Mouse (Mus musculus) liver, embryonic 16.5 days (tissue): ENCODE results near the gene Ncbp3. TPM values are rescaled to one million over a fixed set of nuclear protein-coding genes. Genes with fewer than 3 reads are reported as not detected.
A peak's percentile ranks its signal among the peaks of the same experiment; 100 is the strongest.
"Not testable (repeated sequence)": the region's sequence is repeated elsewhere in the genome, so short reads cannot be mapped to it uniquely, and the experiment has no call there.

Experiments
- ATAC-seq: fragments of 200-750 bp; cut with Nextera tagmentation; 2 replicates; pipeline ENCODE4 v1.8.0; 2017; ENCODE audit warnings: low read depth, mild to moderate bottlenecking, moderate number of reproducible peaks, moderate library complexity
- H3K27ac ChIP-seq: fragments of 300-500 bp; sonication (generic); 2 replicates; pipeline ENCODE4 v1.5.1; 2014; ENCODE audit warnings: mild to moderate bottlenecking, low read length
- H3K27me3 ChIP-seq: fragments of 300-500 bp; sonication (generic); 2 replicates; pipeline ENCODE4 v1.6.1; 2014; ENCODE audit warnings: low read depth, low read length, mixed read lengths; ENCODE audit not compliant: control insufficient read depth, insufficient read depth
- H3K36me3 ChIP-seq: fragments of 300-500 bp; sonication (generic); 2 replicates; pipeline ENCODE4 v1.6.1; 2014; ENCODE audit warnings: mild to moderate bottlenecking; ENCODE audit not compliant: control insufficient read depth, insufficient read depth
- H3K4me1 ChIP-seq: fragments of 300-500 bp; sonication (generic); 2 replicates; pipeline ENCODE4 v1.6.1; 2014; ENCODE audit warnings: low read depth, low read length, mixed read lengths; ENCODE audit not compliant: control insufficient read depth
- H3K4me2 ChIP-seq: fragments of 300-500 bp; sonication (generic); 2 replicates; pipeline ENCODE4 v1.6.1; 2014; ENCODE audit warnings: low read depth, low read length, mixed read lengths
- H3K4me3 ChIP-seq: fragments of 300-500 bp; sonication (generic); 2 replicates; pipeline ENCODE4 v1.5.1; 2014; ENCODE audit warnings: low read depth, mild to moderate bottlenecking, low read length
- H3K9ac ChIP-seq: fragments of 300-500 bp; sonication (generic); 2 replicates; pipeline ENCODE4 v1.6.1; 2014; ENCODE audit warnings: low read depth, low read length
- H3K9me3 ChIP-seq: fragments of 300-500 bp; sonication (generic); replicated peaks from 2 replicates; pipeline ENCODE4 v1.6.1; 2016; ENCODE audit warnings: low read length; ENCODE audit not compliant: control insufficient read depth
- WGBS: fragments of 180-500 bp; shearing (Covaris S2); extraction: QIAGEN DNeasy Blood & Tissue Kit; methylation state at CpG from one replicate; pipeline ENCODE4 v1.1.7; 2014; ENCODE audit not compliant: insufficient replicate concordance; 5-methylcytosine and 5-hydroxymethylcytosine counted together
- polyA plus RNA-seq: library from polyadenylated mRNA; unstranded; fragments of >200 nt; fragmentation: Nextera tagmentation; extraction: Ambion mirVana; gene quantifications from 2 replicates; pipeline ENCODE4 v1.2.1, GENCODE M21; 2015

Gene Ncbp3
- polyA plus RNA-seq, 1 experiment from 2014 or later: 4.2 TPM

DNA sequence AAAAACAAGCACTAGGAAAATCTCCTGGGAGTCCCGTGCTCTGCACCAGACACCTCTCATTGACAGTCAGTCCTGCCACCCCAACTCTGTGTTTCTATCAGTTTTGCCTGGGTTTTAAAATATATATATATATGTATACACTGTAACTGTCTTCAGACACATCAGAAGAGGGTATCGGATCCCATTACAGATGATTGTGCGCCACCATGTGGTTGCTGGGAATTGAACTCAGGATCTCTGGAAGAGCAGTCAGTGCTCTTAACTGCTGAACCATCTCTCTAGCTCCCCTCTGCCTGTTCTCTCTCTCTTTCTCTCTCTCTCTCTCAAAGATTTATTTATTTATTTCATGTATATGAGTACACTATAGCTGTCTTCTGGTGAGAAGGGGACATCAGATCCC is 59.8 kb downstream of the Ncbp3 start:
- H3K4me1 ChIP-seq, H3K27ac ChIP-seq, H3K9me3 ChIP-seq, H3K4me3 ChIP-seq, H3K36me3 ChIP-seq, H3K4me2 ChIP-seq, H3K9ac ChIP-seq, H3K27me3 ChIP-seq, ATAC-seq: not testable (repeated sequence)
- 25% methylated on average over 3 of the region's 3 CpGs for WGBS

DNA sequence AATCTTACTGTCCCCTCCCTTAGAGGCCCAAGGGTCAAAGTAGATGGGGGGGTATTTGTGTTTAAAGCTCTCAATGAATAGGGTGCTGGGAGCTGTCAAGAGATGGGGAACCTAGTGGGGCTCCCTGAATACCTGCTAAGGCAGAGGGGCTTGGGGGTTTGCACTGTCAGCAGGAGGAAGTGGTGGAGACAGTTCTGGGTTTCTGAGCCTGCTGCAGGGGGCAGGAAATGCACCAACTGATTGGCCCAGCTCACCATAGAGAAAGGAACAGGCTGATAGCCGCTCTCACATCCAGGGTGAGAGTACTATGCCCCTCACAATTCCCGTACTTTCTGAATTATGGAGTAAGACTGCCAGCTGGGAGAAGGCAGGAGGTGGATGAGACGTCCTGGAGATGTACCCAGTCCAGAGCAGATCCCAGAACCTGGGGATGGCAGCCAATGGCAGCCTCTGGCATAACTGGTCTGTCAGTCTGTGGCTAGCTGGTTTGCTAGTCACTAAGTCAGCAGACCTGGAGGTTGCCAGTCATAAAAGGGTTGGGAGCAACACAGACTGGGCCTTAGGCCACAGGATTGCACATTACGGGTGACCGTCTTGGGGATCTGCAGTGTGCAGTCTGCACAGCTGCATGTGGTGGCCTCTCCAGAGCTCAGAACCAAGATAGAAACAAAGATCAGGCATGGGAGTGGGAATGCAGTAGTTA is 60.8 kb downstream of the Ncbp3 start:
- Histone ChIP-seq H3K36me3 (no peaks in the 10 kb centered on the region), H3K27me3 (no peaks in the 10 kb centered on the region), H3K4me3 (no peak overlapping the region), H3K4me1 (no peaks in the 10 kb centered on the region; the same call in none of the 2 replicates), H3K9me3 (no peaks in the 10 kb centered on the region), H3K9ac (no peak overlapping the region), H3K27ac (peak overlapping the region; percentile 47), H3K4me2 (no peak overlapping the region)
- ATAC-seq: peak; percentile 41; the same call in 1 of the 2 replicates
- 29% methylated on average over 5 of the region's 5 CpGs for WGBS

DNA sequence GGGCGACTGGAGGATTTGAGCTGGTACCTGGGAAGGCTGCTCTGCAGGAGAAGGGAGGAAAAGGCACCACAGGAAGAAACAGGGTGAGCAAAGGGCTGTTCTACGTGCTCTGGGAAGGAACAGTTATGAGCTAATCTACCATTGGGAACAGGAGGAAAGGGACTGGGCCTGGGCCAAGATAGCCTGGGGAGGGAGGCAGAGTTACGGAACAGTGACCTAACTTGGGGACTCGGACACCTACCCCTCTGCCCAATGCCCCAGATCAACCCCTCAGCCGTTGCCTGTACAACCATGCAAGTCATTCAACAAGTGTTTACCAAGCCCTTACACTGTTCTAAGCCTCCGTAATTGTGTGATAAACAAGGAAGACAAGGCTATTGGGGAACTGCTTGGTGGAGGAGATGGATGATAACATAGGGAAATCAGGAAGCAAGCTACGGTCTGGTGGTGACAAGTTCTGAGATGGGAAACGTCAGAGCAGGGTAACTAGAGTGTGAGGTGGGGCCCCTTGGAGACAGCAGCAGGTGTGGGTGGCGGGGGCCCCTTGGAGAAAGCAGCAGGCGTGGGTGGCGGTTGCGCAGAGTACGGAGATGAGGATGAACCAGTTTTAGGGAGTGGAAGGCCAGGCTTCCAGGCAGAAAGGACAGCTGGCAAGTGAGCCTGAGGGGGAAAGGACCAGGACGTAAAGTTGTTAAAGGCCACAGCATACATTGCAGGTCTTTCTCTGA is 61.5 kb downstream of the Ncbp3 start:
- WGBS: 44% methylated on average over 14 of the region's 14 CpGs
- Histone ChIP-seq H3K4me2 (no peak overlapping the region), H3K9ac (no peak overlapping the region), H3K36me3 (no peaks in the 10 kb centered on the region), H3K4me1 (no peaks in the 10 kb centered on the region; the same call in none of the 2 replicates), H3K9me3 (no peaks in the 10 kb centered on the region), H3K27ac (peak overlapping the region; percentile 47; the same call in 1 of the 2 replicates), H3K27me3 (no peaks in the 10 kb centered on the region), H3K4me3 (no peak overlapping the region)
- ATAC-seq: 0 out of 2 replicates have a peak, but pooled peaks have one; percentile 30

DNA sequence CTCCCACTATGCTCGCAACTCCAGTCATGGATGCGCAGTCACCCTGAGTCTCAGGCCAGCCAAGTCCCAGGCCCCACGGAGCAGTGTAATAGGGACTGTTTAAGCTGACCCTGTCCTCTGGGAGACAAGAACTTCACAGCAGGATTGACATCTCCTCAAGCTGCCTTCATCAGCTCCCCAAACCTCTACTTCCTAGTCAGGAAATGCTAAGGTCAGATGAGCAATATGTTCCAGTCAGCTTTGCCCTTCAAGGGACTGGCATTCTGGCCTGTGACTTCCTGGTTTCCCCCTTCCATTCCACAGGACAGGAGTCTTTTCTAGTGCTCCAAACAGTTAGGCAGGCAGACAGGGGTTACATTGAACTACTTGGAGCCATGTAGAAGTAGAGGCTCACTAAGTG is 62.4 kb downstream of the Ncbp3 start:
- Histone ChIP-seq H3K4me1 (no peaks in the 10 kb centered on the region; the same call in none of the 2 replicates), H3K27ac (no peak overlapping the region), H3K36me3 (no peaks in the 10 kb centered on the region), H3K4me3 (no peak overlapping the region), H3K9me3 (no peaks in the 10 kb centered on the region), H3K9ac (no peak overlapping the region), H3K27me3 (no peaks in the 10 kb centered on the region), H3K4me2 (no peak overlapping the region)
- 67% methylated on average over 3 of the region's 3 CpGs for WGBS
- no peak for ATAC-seq

DNA sequence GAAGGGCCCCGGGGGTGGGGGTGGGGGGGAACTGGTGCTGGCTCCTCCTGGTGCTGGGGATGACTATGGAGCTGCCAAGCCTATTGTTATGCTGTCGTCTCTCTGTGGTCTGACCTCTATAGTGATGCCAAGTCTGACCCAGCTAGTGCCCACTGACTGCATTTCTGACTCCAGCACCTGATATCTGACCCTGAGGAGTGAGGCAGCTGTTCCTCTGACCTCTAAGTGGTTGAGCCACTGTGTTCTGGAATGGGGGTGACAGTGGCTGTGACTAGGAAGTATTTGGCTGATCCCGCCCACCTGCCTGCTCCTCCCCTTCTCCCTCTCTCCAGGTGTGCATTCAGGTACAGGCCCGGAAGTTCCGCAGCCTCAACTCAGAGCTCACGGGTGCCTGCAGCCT is 63.8 kb downstream of the Ncbp3 start:
- no peaks in the 10 kb centered on the region for H3K9me3 ChIP-seq
- H3K4me2 ChIP-seq: no peak overlapping the region
- no peaks in the 10 kb centered on the region for H3K36me3 ChIP-seq
- H3K4me1 ChIP-seq: no peaks in the 10 kb centered on the region; the same call in none of the 2 replicates
- H3K27me3 ChIP-seq: no peaks in the 10 kb centered on the region
- no peak overlapping the region for H3K9ac ChIP-seq
- 68% methylated on average over 6 of the region's 6 CpGs for WGBS
- no peak overlapping the region for H3K4me3 ChIP-seq
- ATAC-seq: no peak
- no peak overlapping the region for H3K27ac ChIP-seq

DNA sequence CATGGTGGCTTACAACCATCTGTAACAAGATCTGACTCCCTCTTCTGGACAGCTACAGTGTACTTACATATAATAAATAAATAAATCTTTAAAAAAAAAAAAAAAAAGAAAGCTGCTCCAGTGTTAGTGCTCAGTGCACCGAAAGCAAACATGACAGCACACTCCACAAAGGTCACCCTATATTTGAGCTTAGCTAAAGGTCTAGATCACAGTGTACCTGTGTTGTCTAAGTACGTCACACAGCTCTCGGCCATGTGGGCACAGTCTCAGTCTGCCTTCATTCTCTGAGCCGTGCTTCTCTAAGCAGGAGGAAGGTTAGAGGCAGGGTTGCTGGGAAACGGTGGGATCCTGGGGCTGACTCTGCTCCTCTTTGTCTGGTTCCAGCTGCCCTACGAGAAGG is 78.9 kb downstream of the Ncbp3 start:
- no peak overlapping the region for H3K4me2 ChIP-seq
- no peaks in the 10 kb centered on the region for H3K9me3 ChIP-seq
- no peaks in the 10 kb centered on the region for H3K27me3 ChIP-seq
- WGBS: 72% methylated on average over 6 of the region's 6 CpGs
- ATAC-seq: peak; percentile 86
- H3K4me3 ChIP-seq: no peak overlapping the region
- no peaks in the 10 kb centered on the region for H3K4me1 ChIP-seq
- H3K27ac ChIP-seq: no peak overlapping the region
- H3K9ac ChIP-seq: no peak overlapping the region
- no peaks in the 10 kb centered on the region for H3K36me3 ChIP-seq

DNA sequence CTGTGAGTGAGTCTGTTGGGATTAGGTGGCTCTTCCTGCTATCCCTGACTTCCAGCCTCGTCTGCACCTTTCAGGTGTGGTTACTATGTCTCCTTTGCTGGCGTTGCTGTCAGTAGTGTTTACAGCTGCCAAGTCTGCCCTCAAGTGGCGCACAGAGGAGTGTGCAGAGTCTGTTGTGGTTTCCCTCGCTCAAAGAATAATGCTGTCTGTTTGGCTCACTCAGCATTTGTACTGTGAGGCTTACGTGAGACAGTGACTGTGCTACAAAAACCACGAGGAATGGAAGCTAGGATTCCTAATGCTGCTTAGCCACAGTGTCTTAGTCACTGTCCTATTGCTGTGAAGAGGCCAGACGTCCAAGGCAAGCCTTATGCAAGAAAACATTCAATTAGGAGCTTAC is 83.4 kb downstream of the Ncbp3 start:
- WGBS: 39% methylated on average over 7 of the region's 7 CpGs
- Histone ChIP-seq H3K4me3 (no peak overlapping the region), H3K9ac (no peak overlapping the region), H3K27ac (no peak overlapping the region), H3K27me3 (no peaks in the 10 kb centered on the region), H3K4me2 (no peak overlapping the region), H3K9me3 (no peaks in the 10 kb centered on the region), H3K36me3 (peaks cover 7% of the 10 kb centered on the region), H3K4me1 (peaks cover 17% of the 10 kb centered on the region)
- ATAC-seq: no peak; the same call in 1 of the 2 replicates

DNA sequence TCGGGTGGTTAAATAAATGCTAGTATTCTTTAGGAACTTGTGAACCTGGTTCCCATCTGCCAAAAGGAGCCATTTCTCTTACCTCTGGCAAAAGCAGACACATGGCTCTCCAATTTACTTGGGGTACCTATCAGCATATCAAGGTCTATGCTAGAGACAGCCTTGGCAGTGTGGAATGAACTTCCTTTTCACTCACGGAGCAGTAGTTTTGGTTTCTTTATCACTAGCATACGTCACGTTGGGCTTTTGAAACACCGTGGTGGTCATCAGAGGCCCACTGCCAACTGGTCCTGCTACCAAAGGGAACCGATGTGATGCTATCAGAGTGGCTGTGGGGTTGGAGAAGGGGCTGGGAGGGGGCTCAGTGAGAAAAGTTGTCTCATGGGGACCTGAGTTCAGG is 85.4 kb downstream of the Ncbp3 start:
- 47% methylated on average over 6 of the region's 6 CpGs for whole genome bisulfite sequencing
- no peak overlapping the region for H3K4me2 ChIP-seq
- no peaks in the 10 kb centered on the region for H3K27me3 ChIP-seq
- peaks cover 7% of the 10 kb centered on the region for H3K36me3 ChIP-seq
- H3K27ac ChIP-seq: no peak overlapping the region
- ATAC-seq: no peak
- H3K4me1 ChIP-seq: peaks cover 25% of the 10 kb centered on the region
- no peaks in the 10 kb centered on the region for H3K9me3 ChIP-seq
- no peak overlapping the region for H3K9ac ChIP-seq
- no peak overlapping the region for H3K4me3 ChIP-seq

DNA sequence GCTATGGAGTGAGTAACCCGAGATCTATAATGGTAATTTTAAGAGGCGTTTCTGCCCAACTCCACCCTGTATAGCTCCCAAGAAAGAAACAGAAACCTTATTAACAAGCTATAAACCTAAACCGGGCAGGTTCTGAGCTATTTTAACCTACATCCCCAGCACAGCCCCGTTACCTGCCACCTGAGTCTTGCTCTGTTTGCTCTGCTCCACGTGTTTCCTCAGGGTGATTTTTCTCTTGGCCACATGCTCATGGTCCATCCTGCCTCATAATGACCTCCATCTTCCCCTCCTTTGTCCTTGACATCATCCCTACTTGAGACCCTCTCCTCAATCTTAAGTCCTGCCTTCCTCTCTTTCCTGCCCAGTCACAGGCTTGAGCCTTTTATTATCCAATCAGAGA is 86.6 kb downstream of the Ncbp3 start:
- Histone ChIP-seq H3K27me3 (no peaks in the 10 kb centered on the region), H3K4me3 (peak overlapping the region; percentile 2; the same call in 1 of the 2 replicates), H3K27ac (no peak overlapping the region), H3K9me3 (no peaks in the 10 kb centered on the region), H3K36me3 (peaks cover 7% of the 10 kb centered on the region), H3K4me1 (peaks cover 30% of the 10 kb centered on the region), H3K9ac (no peak overlapping the region), H3K4me2 (peak overlapping the region; percentile 82)
- no peak for ATAC-seq
- 81% methylated on average over 5 of the region's 5 CpGs for WGBS
